Mouse (Mus musculus) liver, adult 2 months (tissue): ENCODE measurements around the gene Mog.

Experiments
- CTCF ChIP-seq: fragments of 200-500 bp; IDR thresholded peaks from 2 replicates; pipeline ENCODE4 v1.5.1; 2011; ENCODE audit warnings: low read depth, low read length, control low read depth
- POLR2A ChIP-seq: fragments of 200-500 bp; IDR thresholded peaks from 2 replicates; pipeline ENCODE4 v1.6.1; 2011; ENCODE audit warnings: low read length, control low read depth; ENCODE audit not compliant: insufficient read depth; ENCODE audit errors: extremely low read depth

DNA sequence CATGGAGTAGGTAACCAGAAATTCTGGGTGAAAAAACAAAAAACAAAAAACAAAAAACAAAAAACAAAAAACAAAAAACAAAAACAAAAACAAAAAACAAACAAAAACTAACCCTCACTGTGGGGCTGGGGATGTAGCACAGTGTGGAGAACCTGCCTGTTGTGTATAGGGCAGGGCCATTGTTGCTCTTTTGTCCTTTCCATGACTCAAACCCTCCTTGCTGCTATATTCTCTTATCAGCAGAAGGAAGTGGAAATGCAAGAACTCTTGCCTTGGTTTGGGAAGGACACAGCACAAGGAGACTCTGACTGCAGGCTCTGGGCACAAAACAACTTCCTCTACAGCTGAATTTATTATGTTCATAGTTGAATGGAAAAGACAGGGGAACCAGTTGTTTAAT lies 6.9 kb downstream of the Mog start:
- TF ChIP-seq POLR2A (no peak), CTCF (no peak)
